Mouse (Mus musculus): ENCODE measurements around the gene Gsta3. TPM values are rescaled to one million over a fixed set of nuclear protein-coding genes. Genes with fewer than 3 reads are reported as not detected.

Gene Gsta3
- 14.9 TPM for polyA plus RNA-seq (2015; fragmentation: Illumina TruSeq; extraction: RNeasy Lipid Tissue Mini Kit (QIAGEN cat#74804); ENCODE audit: insufficient read depth, low read depth, low replicate concordance)

GRCm38 (mm10) chr1:21239911-21240898 is at the start of gene Gsta3:
TSS of gene Gsta3 (plus strand) at chr1:21240589.

DNA sequence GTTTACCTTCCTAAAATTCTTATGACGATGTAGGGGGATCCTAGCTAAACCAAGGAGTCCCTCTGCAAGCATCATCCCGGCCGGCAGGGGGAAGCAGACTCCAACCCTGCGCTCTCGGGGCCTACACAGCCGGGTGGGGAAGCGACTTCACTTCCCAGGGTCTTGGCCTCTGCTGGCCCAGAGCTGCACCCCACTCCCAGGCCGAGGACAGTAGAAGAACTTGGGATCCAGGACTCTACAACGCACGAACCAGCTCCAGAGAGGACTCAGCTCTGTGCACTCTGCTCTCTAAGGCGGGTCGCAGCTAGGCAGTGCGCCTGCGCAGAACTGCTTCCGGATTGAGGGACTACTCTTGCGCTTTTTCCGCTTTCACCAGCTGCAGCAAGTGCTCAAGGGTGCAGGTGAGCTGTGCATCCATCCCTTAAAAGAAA is 21.9 kb upstream of the Gsta3 start, which contains the start of gene Tmem14a:
Gene Tmem14a (plus strand): TSS at position 87 of the 431 bp plus-strand sequence.

Other genes starting within 250 kb of the Gsta3 start
- 1.7 TPM for gene Tram2, start 161.4 kb upstream of the Gsta3 start, polyA plus RNA-seq (2015; fragmentation: Illumina TruSeq; extraction: RNeasy Lipid Tissue Mini Kit (QIAGEN cat#74804); ENCODE audit: insufficient read depth, low read depth, low replicate concordance)
- gene Tmem14a, start 22.0 kb upstream of the Gsta3 start, polyA plus RNA-seq (2015; fragmentation: Illumina TruSeq; extraction: RNeasy Lipid Tissue Mini Kit (QIAGEN cat#74804); ENCODE audit: insufficient read depth, low read depth, low replicate concordance) = 1.5 TPM
- not detected for gene Khdc1a, start 109.1 kb downstream of the Gsta3 start, polyA plus RNA-seq (2015; fragmentation: Illumina TruSeq; extraction: RNeasy Lipid Tissue Mini Kit (QIAGEN cat#74804); ENCODE audit: insufficient read depth, low read depth, low replicate concordance)
- not detected for gene Khdc1c, start 127.7 kb downstream of the Gsta3 start, polyA plus RNA-seq (2015; fragmentation: Illumina TruSeq; extraction: RNeasy Lipid Tissue Mini Kit (QIAGEN cat#74804); ENCODE audit: insufficient read depth, low read depth, low replicate concordance)
- not detected for gene Khdc1b, start 143.0 kb downstream of the Gsta3 start, polyA plus RNA-seq (2015; fragmentation: Illumina TruSeq; extraction: RNeasy Lipid Tissue Mini Kit (QIAGEN cat#74804); ENCODE audit: insufficient read depth, low read depth, low replicate concordance)

All from pancreas, adult 10 weeks (tissue).